8 mouse cellular contexts compared by ENCODE assay signal in the genomic region with DNA sequence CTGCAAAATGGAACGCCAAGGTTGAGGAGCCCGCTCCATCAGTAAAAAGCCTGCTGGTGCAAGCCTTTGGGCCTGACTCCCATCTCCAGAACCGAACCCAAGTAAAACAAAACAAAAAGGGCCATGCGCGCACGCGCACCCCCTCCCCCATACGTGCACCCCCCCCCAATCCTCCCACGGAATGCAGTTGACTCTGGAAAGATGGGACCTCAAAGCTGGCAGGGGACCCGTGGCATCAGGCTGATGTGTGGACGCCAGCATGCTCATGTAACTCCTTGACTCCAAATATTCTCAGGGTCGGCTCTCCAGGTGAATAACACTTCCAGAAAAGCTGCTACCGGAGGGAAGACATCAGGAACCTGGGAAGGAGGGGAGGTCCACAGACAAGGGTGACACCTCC.
DNase-seq lines count a peak whose midpoint lies in the region; ATAC-seq and TF ChIP-seq lines count a peak whose summit lies in the region.

No protein-coding gene starts in this region.

- H3K4me2 ChIP-seq in hindbrain, embryonic 11.5 days (replicated peaks; ENCODE audit: low read depth, low read length): no peak overlapping the region; the same call in 1 of the 2 replicates
- H3K4me2 ChIP-seq in limb, embryonic 11.5 days (ENCODE audit: low read depth, severe bottlenecking): peak overlapping the region; percentile 25; the same call in 1 of the 2 replicates

- H3K4me3 ChIP-seq in hindbrain, embryonic 10.5 days: peak overlapping the region; percentile 42; the same call in 1 of the 2 replicates
- no peak overlapping the region for H3K4me3 ChIP-seq in hindbrain, embryonic 11.5 days (ENCODE audit: low read depth, low read length)
- peak overlapping the region; percentile 24 for H3K4me3 ChIP-seq in C2C12 (ENCODE audit: insufficient read depth, poor library complexity, severe bottlenecking)
- peak overlapping the region; percentile 30; the same call in 1 of the 2 replicates for H3K4me3 ChIP-seq in embryonic fibroblast, embryonic 13.5 days (ENCODE audit: insufficient read depth, low read length)
- H3K4me3 ChIP-seq in limb, embryonic 11.5 days (ENCODE audit: low read depth, low read length): no peak overlapping the region

- H3K9ac ChIP-seq in hindbrain, embryonic 11.5 days (ENCODE audit: low read depth, low read length): no peak overlapping the region
- no peak overlapping the region for H3K9ac ChIP-seq in limb, embryonic 11.5 days (ENCODE audit: low read length)

- H3K79me3 ChIP-seq in C2C12 (ENCODE audit: low read depth): no peaks in the 10 kb centered on the region

- no peak for TF ChIP-seq CTCF in C2C12 (IDR thresholded peaks at IDR 0.05; ENCODE audit: control insufficient read depth, insufficient read depth, insufficient read length)
- no peak for TF ChIP-seq CTCF in embryonic fibroblast, embryonic 13.5 days (IDR thresholded peaks at IDR 0.05; ENCODE audit: borderline replicate concordance, insufficient read depth, low read length)

- no peak for TF ChIP-seq POLR2A in embryonic fibroblast, embryonic 13.5 days (IDR thresholded peaks at IDR 0.05; ENCODE audit: low read depth, low read length)

- H3K9me3 ChIP-seq in hindbrain, embryonic 10.5 days: peaks cover 6% of the 10 kb centered on the region; the same call in 1 of the 2 replicates
- no peaks in the 10 kb centered on the region for H3K9me3 ChIP-seq in hindbrain, embryonic 11.5 days (ENCODE audit: control insufficient read depth, low read length)
- no peaks in the 10 kb centered on the region for H3K9me3 ChIP-seq in limb, embryonic 11.5 days (ENCODE audit: control insufficient read depth, low read length)

- DNase-seq in hindbrain, embryonic 10.5 days (ENCODE audit: low spot score): no peak
- no peak for DNase-seq in hindbrain, embryonic 11.5 days (ENCODE audit: low spot score)
- DNase-seq in limb, embryonic 11.5 days (ENCODE audit: low spot score): no peak
- DNase-seq in right cerebral cortex, adult 2 months (ENCODE audit: low spot score in 2 of 2): no peak
- DNase-seq in left cerebral cortex, adult 9 months (ENCODE audit: low spot score in 2 of 2): no peak

- H3K36me3 ChIP-seq in hindbrain, embryonic 10.5 days: no peaks in the 10 kb centered on the region
- no peaks in the 10 kb centered on the region for H3K36me3 ChIP-seq in hindbrain, embryonic 11.5 days (ENCODE audit: control insufficient read depth, insufficient read depth, low read length)
- H3K36me3 ChIP-seq in C2C12 (ENCODE audit: control insufficient read depth, insufficient read depth): no peaks in the 10 kb centered on the region
- H3K36me3 ChIP-seq in limb, embryonic 11.5 days (ENCODE audit: control insufficient read depth, insufficient read depth, low read length): no peaks in the 10 kb centered on the region

- H3K79me2 ChIP-seq in C2C12 (ENCODE audit: control insufficient read depth, insufficient read depth): no peaks in the 10 kb centered on the region

- no peak overlapping the region for H3K27ac ChIP-seq in hindbrain, embryonic 10.5 days
- H3K27ac ChIP-seq in hindbrain, embryonic 11.5 days (ENCODE audit: low read depth, low read length): no peak overlapping the region
- no peak overlapping the region for H3K27ac ChIP-seq in embryonic fibroblast, embryonic 13.5 days (ENCODE audit: insufficient read depth, low read length)
- no peak overlapping the region for H3K27ac ChIP-seq in limb, embryonic 11.5 days (replicated peaks; ENCODE audit: low read depth, low read length)

- peaks cover 56% of the 10 kb centered on the region for H3K27me3 ChIP-seq in hindbrain, embryonic 10.5 days (ENCODE audit: insufficient read depth, poor library complexity, severe bottlenecking)
- H3K27me3 ChIP-seq in hindbrain, embryonic 11.5 days (ENCODE audit: control insufficient read depth, insufficient read depth, low read length): peaks cover 2% of the 10 kb centered on the region; the same call in 1 of the 2 replicates
- H3K27me3 ChIP-seq in C2C12 (ENCODE audit: control insufficient read depth, insufficient read depth, insufficient read length): no peaks in the 10 kb centered on the region
- peaks cover 3% of the 10 kb centered on the region; the same call in 1 of the 2 replicates for H3K27me3 ChIP-seq in limb, embryonic 11.5 days (ENCODE audit: control insufficient read depth, insufficient read depth, low read length)

- ATAC-seq in hindbrain, embryonic 11.5 days (ENCODE audit: low FRiP score): no peak
- no peak for ATAC-seq in limb, embryonic 11.5 days (ENCODE audit: insufficient number of reproducible peaks, low FRiP score, low TSS enrichment, low read depth)
- ATAC-seq in megakaryocyte-erythroid progenitor cell, adult 5-6 weeks (replicated peaks; ENCODE audit: low FRiP score, low TSS enrichment, poor library complexity, severe bottlenecking): no peak

- WGBS in hindbrain, embryonic 10.5 days: 73% methylated on average over 13 of the region's 13 CpGs
- WGBS in hindbrain, embryonic 11.5 days: 73% methylated on average over 13 of the region's 13 CpGs
- WGBS in limb, embryonic 11.5 days: 73% methylated on average over 13 of the region's 13 CpGs

- no peak overlapping the region for H3ac ChIP-seq in C2C12 (ENCODE audit: control insufficient read depth, insufficient read length, low read depth)

- peaks cover 23% of the 10 kb centered on the region for H3K4me1 ChIP-seq in hindbrain, embryonic 10.5 days (replicated peaks)
- H3K4me1 ChIP-seq in hindbrain, embryonic 11.5 days (replicated peaks; ENCODE audit: control insufficient read depth, insufficient read depth, low read length): peaks cover 2% of the 10 kb centered on the region; the same call in 1 of the 2 replicates
- no peaks in the 10 kb centered on the region for H3K4me1 ChIP-seq in embryonic fibroblast, embryonic 13.5 days (ENCODE audit: control insufficient read depth, insufficient read depth, low read length)
- peaks cover 8% of the 10 kb centered on the region for H3K4me1 ChIP-seq in limb, embryonic 11.5 days (ENCODE audit: control insufficient read depth, insufficient read depth, low read length)

TF ChIP-seq in C2C12, 6 proteins besides CTCF, POLR2A, EP300 and RAD21:
- no peak for TF ChIP-seq MYOD1 (IDR thresholded peaks at IDR 0.05; ENCODE audit: control insufficient read depth, insufficient read length, low read depth)
- no peak for TF ChIP-seq FOSL1 (IDR thresholded peaks at IDR 0.05; ENCODE audit: insufficient read depth, low read length, poor library complexity, severe bottlenecking)
- TF ChIP-seq MYOG (IDR thresholded peaks at IDR 0.05; ENCODE audit: control insufficient read depth, extremely low read depth, insufficient read length): no peak
- TF ChIP-seq CEBPB (IDR thresholded peaks at IDR 0.05; ENCODE audit: low read depth): no peak
- no peak for TF ChIP-seq USF1 (IDR thresholded peaks at IDR 0.05; ENCODE audit: low read depth)
- no peak for TF ChIP-seq MAX (IDR thresholded peaks at IDR 0.05)

Comparison
In these comparisons a context has a peak if more than half of its experiments do, and no peak if none do; other contexts are left out.
1. H3K4me3 ChIP-seq: peak in hindbrain, embryonic 10.5 days (single experiment), C2C12 (single experiment) and embryonic fibroblast, embryonic 13.5 days (single experiment); none in hindbrain, embryonic 11.5 days (single experiment) and limb, embryonic 11.5 days (single experiment).